ENCODE assay signal across 10 mouse cellular contexts in the genomic region with DNA sequence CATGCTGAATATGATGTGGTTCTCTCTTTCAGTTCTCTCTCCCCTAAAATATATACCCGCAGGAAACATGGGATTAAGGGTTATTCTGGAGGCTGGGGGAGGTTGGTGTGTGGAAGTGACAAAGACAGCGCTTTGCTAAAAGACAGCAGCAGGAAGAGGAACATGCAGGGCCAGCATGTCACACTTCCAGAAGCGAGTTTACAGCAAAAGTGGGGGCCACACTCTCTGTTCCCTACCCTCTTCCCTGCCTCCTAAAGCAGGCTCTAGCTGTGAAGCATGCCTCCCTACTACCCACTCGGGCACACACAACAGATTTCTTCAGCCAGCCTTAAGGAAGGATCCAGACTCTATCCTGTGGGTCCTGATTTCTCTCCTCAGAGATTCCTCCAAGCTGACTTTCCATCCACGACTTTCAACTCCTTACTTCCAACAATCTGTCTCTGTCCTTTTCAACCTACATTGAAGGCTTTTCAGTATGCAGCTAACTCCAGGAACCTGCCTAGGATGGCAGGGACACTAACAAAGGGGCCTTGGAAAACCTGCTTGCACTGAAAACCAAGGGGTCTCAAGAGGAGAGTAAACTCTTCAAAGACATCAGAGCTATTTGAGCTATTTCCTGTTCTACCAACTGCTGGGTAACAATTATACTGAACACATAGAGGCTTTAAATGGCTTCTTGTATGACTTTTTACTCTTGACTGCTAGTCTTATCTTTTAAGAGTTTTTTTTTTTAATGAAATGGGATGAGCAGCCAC.
"Had no signal": no experiment of that assay in that cellular context is flagged by ENCODE, and none has a peak within 500 bp of the region (broad histone marks: within the 10 kb centered on the region; RNA-seq: fewer than 3 reads in every experiment).

No protein-coding gene starts in this region.

- DNase-seq: kidney, adult 8-10 months; kidney, postnatal 25 days; liver; liver, embryonic 13.5 days; liver, postnatal 0 days; thymus, adult 2 months; thymus, postnatal 25 days had no signal

- H3K4me3 ChIP-seq: limb, embryonic 12.5 days; liver, embryonic 13.5 days; midbrain, embryonic 13.5 days had no signal

- H3K4me1 ChIP-seq: limb, embryonic 12.5 days; liver, embryonic 13.5 days; midbrain, embryonic 13.5 days had no signal

- ATAC-seq: intestine, postnatal 0 days; liver, postnatal 0 days; midbrain, embryonic 13.5 days had no signal

- H3K4me2 ChIP-seq: limb, embryonic 12.5 days; liver, embryonic 13.5 days; midbrain, embryonic 13.5 days had no signal

- H3K9me3 ChIP-seq: limb, embryonic 12.5 days; liver, embryonic 13.5 days; midbrain, embryonic 13.5 days had no signal

- H3K27ac ChIP-seq: limb, embryonic 12.5 days; liver, embryonic 13.5 days; midbrain, embryonic 13.5 days had no signal

- H3K36me3 ChIP-seq: limb, embryonic 12.5 days; liver, embryonic 13.5 days; midbrain, embryonic 13.5 days had no signal

- H3K27me3 ChIP-seq: limb, embryonic 12.5 days; liver, embryonic 13.5 days; midbrain, embryonic 13.5 days had no signal

- H3K9ac ChIP-seq: limb, embryonic 12.5 days; liver, embryonic 13.5 days; liver, postnatal 0 days; midbrain, embryonic 13.5 days had no signal
